Mouse (Mus musculus): ENCODE results near the gene Commd8. TPM values are rescaled to one million over a fixed set of nuclear protein-coding genes. Genes with fewer than 3 reads are reported as not detected.
A peak's percentile ranks its signal among the peaks of the same experiment; 100 is the strongest.

Commd8 gene
- total RNA-seq (2014; rRNA removed) (13.8 and 15.2 TPM in 2 replicates), polyA plus RNA-seq (2012; rRNA removed) (2.3 and 3.1 TPM in 2 replicates)

- TF ChIP-seq POLR2A (IDR thresholded peaks at IDR 0.05; ENCODE audit: extremely low read depth, insufficient read depth, low read length) (peak; percentile 81), CTCF (IDR thresholded peaks at IDR 0.05; ENCODE audit: low read depth, low read length) (no peak)
- Histone ChIP-seq H3K27ac (replicated peaks; ENCODE audit: insufficient read depth, low read depth, low read length) (peak within 1 kb of the TSS; percentile 65), H3K4me1 (ENCODE audit: control insufficient read depth, insufficient read depth, low read length) (0 out of 2 replicates have a peak, but pooled peaks cover 4% of the 10 kb centered on the region), H3K9ac (ENCODE audit: low read depth, low read length) (peak within 1 kb of the TSS; percentile 82), H3K36me3 (ENCODE audit: control insufficient read depth, insufficient read depth, low read length) (peaks cover 19% of the 10 kb centered on the region), H3K79me2 (ENCODE audit: control insufficient read depth, insufficient read depth, low read length) (peaks cover 14% of the 10 kb centered on the region; the same call in 1 of the 2 replicates), H3K4me3 (ENCODE audit: insufficient read depth, low read depth, low read length) (peak within 1 kb of the TSS; percentile 82), H3K27me3 (ENCODE audit: control insufficient read depth, insufficient read depth, low read length) (no peaks in the 10 kb centered on the region)
- DNase-seq (ENCODE audit: extremely low read depth, low read depth, low spot score): peak; percentile 76
- under 1% methylated on average over 38 of the region's 38 CpGs for WGBS
Observed at GRCm38 (mm10) chr5:72167594-72168284, at the start of gene Commd8. TSS of gene Commd8 (minus strand) at chr5:72168189.

DNA sequence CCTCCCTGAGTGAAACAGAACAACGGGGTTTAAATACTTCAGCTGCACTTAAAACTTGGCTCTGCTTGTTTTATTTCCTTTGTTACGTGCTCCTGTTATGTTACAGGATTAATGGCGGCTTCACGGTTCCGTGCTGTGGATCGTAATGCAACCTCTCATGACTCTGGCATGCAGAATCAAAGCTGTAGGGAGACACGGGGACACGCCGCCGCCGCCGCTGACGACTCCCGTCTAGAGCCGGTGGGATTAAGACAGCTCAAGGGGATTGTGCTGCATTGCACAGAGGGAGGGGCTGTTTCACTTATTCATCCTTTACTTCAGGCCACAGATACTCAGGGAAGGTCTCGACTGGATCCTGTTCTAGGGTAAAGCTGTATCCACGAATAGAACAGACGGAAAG lies 43.8 kb upstream of the Commd8 start:
- Histone ChIP-seq H3K4me1 (ENCODE audit: control insufficient read depth, insufficient read depth, low read length) (peaks cover 8% of the 10 kb centered on the region), H3K36me3 (ENCODE audit: control insufficient read depth, insufficient read depth, low read length) (no peaks in the 10 kb centered on the region; the same call in 1 of the 2 replicates), H3K4me3 (ENCODE audit: insufficient read depth, low read depth, low read length) (no peak overlapping the region), H3K27me3 (ENCODE audit: control insufficient read depth, insufficient read depth, low read length) (no peaks in the 10 kb centered on the region), H3K27ac (replicated peaks; ENCODE audit: insufficient read depth, low read depth, low read length) (no peak overlapping the region), H3K79me2 (ENCODE audit: control insufficient read depth, insufficient read depth, low read length) (peaks cover 8% of the 10 kb centered on the region; the same call in 1 of the 2 replicates), H3K9ac (ENCODE audit: low read depth, low read length) (no peak overlapping the region)
- WGBS: 95% methylated on average over 18 of the region's 18 CpGs
- DNase-seq (ENCODE audit: extremely low read depth, low read depth, low spot score): no peak
- TF ChIP-seq POLR2A (IDR thresholded peaks at IDR 0.05; ENCODE audit: extremely low read depth, insufficient read depth, low read length): no peak
- no peak for TF ChIP-seq CTCF (IDR thresholded peaks at IDR 0.05; ENCODE audit: low read depth, low read length)

DNA sequence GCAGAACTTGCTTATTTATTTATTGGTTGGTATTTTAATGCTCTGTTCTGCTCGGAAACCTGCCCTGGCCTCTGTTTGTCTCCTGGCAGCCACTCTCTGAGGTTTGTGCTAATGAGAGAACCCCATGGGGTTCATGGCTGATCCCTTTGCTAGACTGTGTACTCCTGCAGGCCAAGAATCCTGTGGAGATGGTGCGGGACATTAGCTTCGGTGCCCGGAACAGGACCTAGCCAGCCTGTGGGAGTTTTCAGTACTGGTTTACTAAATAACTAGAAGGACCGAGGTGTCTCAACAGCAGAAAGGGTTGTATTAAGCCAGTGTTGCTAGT lies 42.8 kb upstream of the Commd8 start:
- Histone ChIP-seq H3K9ac (ENCODE audit: low read depth, low read length) (no peak overlapping the region), H3K4me3 (ENCODE audit: insufficient read depth, low read depth, low read length) (no peak overlapping the region), H3K36me3 (ENCODE audit: control insufficient read depth, insufficient read depth, low read length) (no peaks in the 10 kb centered on the region; the same call in 1 of the 2 replicates), H3K4me1 (ENCODE audit: control insufficient read depth, insufficient read depth, low read length) (peaks cover 8% of the 10 kb centered on the region), H3K27me3 (ENCODE audit: control insufficient read depth, insufficient read depth, low read length) (no peaks in the 10 kb centered on the region), H3K79me2 (ENCODE audit: control insufficient read depth, insufficient read depth, low read length) (peaks cover 11% of the 10 kb centered on the region; the same call in 1 of the 2 replicates), H3K27ac (replicated peaks; ENCODE audit: insufficient read depth, low read depth, low read length) (peak overlapping the region; percentile 3; the same call in 1 of the 2 replicates)
- 26% methylated on average over 5 of the region's 5 CpGs for WGBS
- TF ChIP-seq CTCF (IDR thresholded peaks at IDR 0.05; ENCODE audit: low read depth, low read length): no peak
- no peak for TF ChIP-seq POLR2A (IDR thresholded peaks at IDR 0.05; ENCODE audit: extremely low read depth, insufficient read depth, low read length)
- DNase-seq (ENCODE audit: extremely low read depth, low read depth, low spot score): peak; percentile 66

- Histone ChIP-seq H3K27me3 (ENCODE audit: control insufficient read depth, insufficient read depth, low read length) (no peaks in the 10 kb centered on the region), H3K36me3 (ENCODE audit: control insufficient read depth, insufficient read depth, low read length) (no peaks in the 10 kb centered on the region; the same call in 1 of the 2 replicates), H3K4me3 (ENCODE audit: insufficient read depth, low read depth, low read length) (no peak overlapping the region), H3K27ac (replicated peaks; ENCODE audit: insufficient read depth, low read depth, low read length) (no peak overlapping the region; the same call in 1 of the 2 replicates), H3K79me2 (ENCODE audit: control insufficient read depth, insufficient read depth, low read length) (peaks cover 11% of the 10 kb centered on the region; the same call in 1 of the 2 replicates), H3K4me1 (ENCODE audit: control insufficient read depth, insufficient read depth, low read length) (peaks cover 8% of the 10 kb centered on the region), H3K9ac (ENCODE audit: low read depth, low read length) (no peak overlapping the region)
- DNase-seq (ENCODE audit: extremely low read depth, low read depth, low spot score): peak; percentile 51
- TF ChIP-seq CTCF (IDR thresholded peaks at IDR 0.05; ENCODE audit: low read depth, low read length) (no peak), POLR2A (IDR thresholded peaks at IDR 0.05; ENCODE audit: extremely low read depth, insufficient read depth, low read length) (no peak)
- WGBS: 33% methylated on average over 13 of the region's 13 CpGs
Observed at GRCm38 (mm10) chr5:72210123-72210811, 42.3 kb upstream of the Commd8 start.

DNA sequence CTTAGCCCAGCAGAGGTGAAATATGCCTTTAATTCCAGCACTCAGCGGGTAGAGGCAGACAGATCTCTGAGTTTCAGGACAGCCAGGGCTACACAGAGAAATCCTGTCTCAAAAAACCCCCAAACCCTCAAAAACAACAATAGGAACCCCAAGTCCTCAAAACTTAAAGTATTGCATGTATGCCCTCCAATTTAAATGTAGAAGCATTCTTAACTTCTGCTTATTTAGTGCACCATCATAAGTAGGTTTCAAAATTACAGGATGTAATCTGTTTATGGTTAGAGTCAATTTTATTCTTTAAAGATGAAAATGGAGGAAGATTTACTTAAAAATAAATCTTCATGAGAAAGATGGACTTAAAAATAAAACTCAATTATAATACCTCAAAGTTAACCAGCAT lies 40.5 kb upstream of the Commd8 start:
- Histone ChIP-seq H3K4me1 (ENCODE audit: control insufficient read depth, insufficient read depth, low read length) (peaks cover 8% of the 10 kb centered on the region), H3K9ac (ENCODE audit: low read depth, low read length) (no peak overlapping the region), H3K27me3 (ENCODE audit: control insufficient read depth, insufficient read depth, low read length) (no peaks in the 10 kb centered on the region), H3K79me2 (ENCODE audit: control insufficient read depth, insufficient read depth, low read length) (peaks cover 11% of the 10 kb centered on the region; the same call in 1 of the 2 replicates), H3K4me3 (ENCODE audit: insufficient read depth, low read depth, low read length) (no peak overlapping the region), H3K27ac (replicated peaks; ENCODE audit: insufficient read depth, low read depth, low read length) (no peak overlapping the region), H3K36me3 (ENCODE audit: control insufficient read depth, insufficient read depth, low read length) (no peaks in the 10 kb centered on the region; the same call in 1 of the 2 replicates)
- no peak for DNase-seq (ENCODE audit: extremely low read depth, low read depth, low spot score)
- 87% methylated on average over 1 of the region's 1 CpGs for WGBS
- no peak for TF ChIP-seq POLR2A (IDR thresholded peaks at IDR 0.05; ENCODE audit: extremely low read depth, insufficient read depth, low read length)
- no peak for TF ChIP-seq CTCF (IDR thresholded peaks at IDR 0.05; ENCODE audit: low read depth, low read length)

All from liver, adult 2 months (tissue).